Mouse (Mus musculus) thymus, postnatal 0 days (tissue): ENCODE results near the gene Phf23. TPM values are rescaled to one million over a fixed set of nuclear protein-coding genes. Genes with fewer than 3 reads are reported as not detected.
A peak's percentile ranks its signal among the peaks of the same experiment; 100 is the strongest.
"Not testable (repeated sequence)": the region's sequence is repeated elsewhere in the genome, so short reads cannot be mapped to it uniquely, and the experiment has no call there.

Source experiments
- DNase-seq: peaks from one replicate; pipeline ENCODE4 v3.0.0-alpha.2; 2015; ENCODE audit warnings: low spot score
- polyA plus RNA-seq: library from polyadenylated mRNA; unstranded; fragments of >200 nt; fragmentation: Nextera tagmentation; extraction: Ambion mirVana; gene quantifications from 2 replicates; pipeline ENCODE4 v1.2.1, GENCODE M21; 2015

Phf23 gene
- polyA plus RNA-seq, 1 experiment from 2014 or later, result 61.3 TPM

DNA sequence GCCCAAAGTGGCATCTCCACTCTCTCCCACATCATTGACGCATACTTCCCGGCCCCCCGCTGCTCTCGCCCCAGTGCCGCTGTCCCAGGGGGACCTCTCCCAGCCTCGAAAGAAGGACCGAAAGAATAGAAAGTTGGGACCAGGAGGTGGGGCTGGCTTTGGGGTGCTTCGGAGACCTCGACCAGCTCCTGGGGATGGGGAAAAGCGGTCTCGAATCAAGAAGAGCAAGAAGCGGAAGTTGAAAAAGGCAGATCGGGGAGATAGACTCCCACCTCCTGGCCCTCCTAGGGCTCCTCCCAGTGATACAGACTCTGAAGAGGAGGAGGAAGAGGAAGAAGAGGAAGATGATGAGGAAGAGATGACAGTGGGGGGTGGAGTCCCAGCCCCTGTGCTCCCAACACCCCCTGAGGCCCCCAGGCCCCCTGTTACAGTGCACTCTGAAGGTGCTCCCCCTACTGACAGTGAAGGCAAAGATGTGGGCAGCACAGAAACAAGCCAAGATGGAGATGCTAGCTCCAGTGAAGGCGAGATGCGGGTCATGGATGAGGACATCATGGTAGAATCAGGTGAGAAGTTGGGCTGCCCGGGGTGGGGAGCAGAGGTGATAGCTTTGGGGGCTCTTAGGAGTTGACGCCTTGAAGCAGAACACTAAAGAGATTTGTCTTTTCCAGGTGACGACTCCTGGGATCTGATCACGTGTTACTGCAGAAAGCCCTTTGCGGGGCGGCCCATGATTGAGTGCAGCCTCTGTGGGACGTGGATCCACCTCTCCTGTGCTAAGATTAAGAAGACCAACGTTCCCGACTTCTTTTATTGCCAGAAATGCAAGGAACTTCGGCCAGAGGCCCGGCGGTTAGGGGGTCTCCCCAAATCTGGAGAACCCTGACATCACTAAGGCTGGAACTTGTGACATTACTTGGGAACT lies 3.3 kb downstream of the Phf23 start:
- DNase-seq, result no peak

GRCm38 (mm10) chr11:69999666-70000065 lies 4.1 kb downstream of the Phf23 start:
- DNase-seq, result no peak

DNA sequence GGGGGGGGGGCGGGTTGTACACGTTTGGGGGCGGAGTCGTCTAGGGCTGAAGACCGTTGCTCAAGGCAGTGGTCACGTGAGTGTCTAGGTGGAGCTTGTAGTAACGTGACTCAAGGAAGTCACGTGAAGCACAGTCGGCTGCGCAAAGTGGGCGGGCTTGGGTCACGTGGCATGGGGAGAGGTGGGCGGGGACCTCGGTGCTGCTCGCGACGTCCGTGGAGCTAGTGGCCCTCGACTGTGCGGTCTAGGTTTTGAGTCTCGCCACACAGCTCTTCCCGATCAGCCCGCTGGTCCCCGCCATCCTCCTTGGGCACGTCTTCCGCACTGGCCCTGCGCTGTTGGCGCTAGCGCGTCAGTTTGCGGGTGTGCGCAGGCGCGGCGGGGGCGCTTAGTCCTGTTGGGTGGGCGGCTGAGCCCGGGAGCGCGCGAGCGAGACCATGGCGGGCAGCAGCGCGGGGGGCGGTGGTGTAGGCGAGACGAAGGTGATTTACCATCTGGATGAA lies 4.9 kb downstream of the Phf23 start, which contains the start of gene Dvl2:
TSS of gene Dvl2 (plus strand) at position 200 of the 503 bp plus-strand sequence.
- peak; percentile 94 for DNase-seq

- DNase-seq, result no peak
Measured at GRCm38 (mm10) chr11:70001159-70001558, 5.6 kb downstream of the Phf23 start.

- peak; percentile 77 for DNase-seq
Measured at GRCm38 (mm10) chr11:70001865-70002264, 6.3 kb downstream of the Phf23 start.

- DNase-seq, result no peak
Measured at GRCm38 (mm10) chr11:70002471-70002870, 6.9 kb downstream of the Phf23 start.

DNA sequence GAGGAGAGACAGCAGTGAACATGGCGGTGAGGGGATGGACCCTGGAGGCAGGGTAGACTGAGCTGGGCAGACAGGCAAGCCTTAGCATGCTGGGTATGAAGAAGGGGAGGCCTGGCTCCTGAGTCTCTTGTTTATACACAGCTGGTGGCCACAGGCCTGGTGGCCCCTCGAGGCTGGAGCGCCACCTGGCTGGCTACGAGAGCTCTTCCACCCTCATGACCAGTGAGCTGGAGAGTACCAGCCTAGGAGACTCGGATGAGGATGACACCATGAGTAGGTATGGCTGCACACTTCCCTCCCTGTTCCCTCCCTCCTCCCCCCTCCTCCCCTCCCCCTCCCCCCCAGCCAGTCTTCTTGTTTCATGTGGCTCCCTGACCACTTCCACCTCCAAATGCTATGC lies 9.9 kb downstream of the Phf23 start:
- peak; percentile 49 for DNase-seq

- DNase-seq, result no peak
Measured at GRCm38 (mm10) chr11:70010033-70010432, 14.5 kb downstream of the Phf23 start.

- DNase-seq, result no peak
Measured at GRCm38 (mm10) chr11:70010548-70010947, 15.0 kb downstream of the Phf23 start.

DNA sequence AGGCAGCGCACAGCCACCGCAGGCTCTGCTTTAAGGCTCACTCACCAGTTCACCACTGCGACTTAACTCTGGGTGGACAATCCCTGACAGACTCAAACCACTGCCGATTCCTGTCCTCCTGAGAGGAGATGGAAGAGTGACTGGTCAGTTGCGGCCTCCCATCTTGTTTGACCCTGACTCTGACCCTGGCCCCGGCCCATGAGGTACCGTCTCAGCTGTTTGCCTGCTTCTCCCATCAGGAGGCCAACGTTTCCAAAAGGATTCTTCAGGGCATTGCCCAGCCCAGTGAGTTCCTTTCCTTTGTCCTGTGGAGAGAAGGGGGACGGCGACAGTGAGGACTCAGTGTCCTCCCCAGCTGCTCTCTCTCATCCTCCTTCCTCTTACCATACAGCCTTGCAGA lies 15.4 kb downstream of the Phf23 start:
- no peak for DNase-seq

DNA sequence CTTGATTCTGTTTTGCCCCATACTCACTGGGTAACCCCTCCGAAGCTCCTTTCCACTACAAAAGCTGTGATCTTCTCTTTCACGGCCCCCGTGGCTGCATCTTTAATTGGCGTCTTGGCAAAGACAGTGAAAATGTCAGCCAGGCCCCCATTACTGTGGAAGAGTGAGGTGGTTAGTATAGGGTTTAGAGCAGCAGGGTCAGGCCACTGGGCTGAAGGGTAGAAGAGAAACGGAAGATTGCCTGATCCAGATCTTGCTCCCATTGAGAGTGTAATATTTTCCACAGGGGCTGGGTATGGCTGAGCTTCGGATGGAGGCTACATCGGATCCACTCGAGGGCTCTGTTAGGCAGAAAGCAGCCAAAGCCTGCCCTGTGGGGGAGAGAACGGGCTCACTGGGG lies 17.4 kb downstream of the Phf23 start:
- DNase-seq, result no peak

- DNase-seq, result no peak
Measured at GRCm38 (mm10) chr11:70013408-70013807, 17.8 kb downstream of the Phf23 start.

DNA sequence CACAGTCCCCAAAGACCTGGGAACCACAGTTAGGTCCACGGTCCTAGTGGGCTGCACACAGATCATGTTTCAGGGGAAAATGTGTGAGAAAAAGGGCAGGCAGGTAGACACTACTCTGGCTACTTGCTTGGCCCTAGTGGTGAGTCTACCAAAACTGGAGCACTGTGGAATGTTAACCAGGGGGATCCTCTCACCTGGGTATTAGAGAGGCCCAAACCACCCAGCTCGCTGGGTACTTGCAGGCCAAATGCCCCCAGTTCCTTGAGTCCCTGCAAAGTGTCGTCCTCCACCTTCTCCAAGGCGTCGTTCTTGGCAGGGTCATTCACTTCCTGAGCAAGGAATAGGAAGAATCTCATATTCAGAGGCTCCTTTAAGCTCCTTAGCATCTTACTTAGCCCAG lies 18.5 kb downstream of the Phf23 start:
- DNase-seq, result no peak

GRCm38 (mm10) chr11:70014880-70015558 lies 19.4 kb downstream of the Phf23 start, which contains the start of gene Acadvl:
Acadvl (minus strand) TSS chr11:70015411.
- DNase-seq, result peak; percentile 79

- DNase-seq, result no peak
Measured at GRCm38 (mm10) chr11:70015677-70016076, 20.1 kb downstream of the Phf23 start.

- DNase-seq, result not testable (repeated sequence)
Measured at GRCm38 (mm10) chr11:70016177-70016576, 20.6 kb downstream of the Phf23 start.

DNA sequence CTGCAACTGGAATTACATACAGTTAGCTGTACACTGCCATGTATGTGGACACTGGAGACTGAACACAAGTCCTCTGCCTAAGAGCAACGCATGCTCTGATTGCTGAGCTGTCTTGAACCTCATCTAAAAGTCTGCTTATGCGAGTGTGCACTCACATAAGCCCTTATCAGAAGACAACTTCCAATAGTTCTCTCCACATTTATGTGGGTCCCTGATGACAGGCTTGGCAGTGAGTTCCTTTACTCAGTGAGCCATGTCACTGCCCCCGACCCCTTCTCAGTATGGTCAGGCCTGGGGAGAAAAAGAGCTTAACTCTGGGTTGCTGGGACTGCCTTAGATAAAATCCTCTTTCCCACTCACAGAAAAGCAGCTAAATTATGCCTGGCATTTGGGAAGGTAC lies 21.1 kb downstream of the Phf23 start, which contains the start of gene Dlg4:
TSS of gene Dlg4 (plus strand) at position 274 of the 400 bp plus-strand sequence.
- no peak for DNase-seq

DNA sequence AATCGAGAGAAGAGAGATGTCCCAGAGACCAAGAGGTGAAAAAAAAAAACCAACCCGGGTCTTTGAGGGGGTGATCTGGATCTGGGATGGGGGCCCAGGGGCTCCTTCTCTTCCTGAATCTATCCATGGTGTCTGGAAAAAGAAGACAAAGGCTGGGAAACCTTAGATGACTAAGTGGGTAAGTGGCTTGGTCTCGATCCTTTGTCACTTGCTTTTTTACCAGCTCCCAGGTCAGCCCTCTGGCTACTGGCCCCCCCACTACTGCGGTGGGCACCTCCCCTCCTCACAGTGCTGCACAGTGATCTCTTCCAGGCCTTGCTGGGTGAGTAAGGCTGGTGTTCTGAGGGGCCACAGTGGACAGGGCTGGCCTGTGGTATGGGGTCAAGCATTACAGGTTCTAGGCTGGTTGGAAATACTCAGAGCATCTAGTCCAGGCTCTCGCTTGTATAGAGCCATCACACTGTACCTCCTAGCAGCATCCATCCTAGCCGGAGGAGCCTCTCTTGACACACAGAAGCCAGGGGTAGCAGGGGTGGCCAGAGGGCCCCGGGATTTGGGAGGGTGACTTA lies 21.7 kb downstream of the Phf23 start:
- DNase-seq, result no peak

- peak; percentile 62 for DNase-seq
Measured at GRCm38 (mm10) chr11:70018131-70018990, 22.8 kb downstream of the Phf23 start.

GRCm38 (mm10) chr11:70019495-70020021 lies 24.0 kb downstream of the Phf23 start:
- DNase-seq, result no peak
